Mouse (Mus musculus) lung, postnatal 25 days (tissue): ENCODE results near the gene Map4k2.

Experiments
- DNase-seq: peaks from one replicate; pipeline ENCODE4 v3.0.0; 2022; ENCODE audit warnings: low spot score

Gene Map4k2

DNA sequence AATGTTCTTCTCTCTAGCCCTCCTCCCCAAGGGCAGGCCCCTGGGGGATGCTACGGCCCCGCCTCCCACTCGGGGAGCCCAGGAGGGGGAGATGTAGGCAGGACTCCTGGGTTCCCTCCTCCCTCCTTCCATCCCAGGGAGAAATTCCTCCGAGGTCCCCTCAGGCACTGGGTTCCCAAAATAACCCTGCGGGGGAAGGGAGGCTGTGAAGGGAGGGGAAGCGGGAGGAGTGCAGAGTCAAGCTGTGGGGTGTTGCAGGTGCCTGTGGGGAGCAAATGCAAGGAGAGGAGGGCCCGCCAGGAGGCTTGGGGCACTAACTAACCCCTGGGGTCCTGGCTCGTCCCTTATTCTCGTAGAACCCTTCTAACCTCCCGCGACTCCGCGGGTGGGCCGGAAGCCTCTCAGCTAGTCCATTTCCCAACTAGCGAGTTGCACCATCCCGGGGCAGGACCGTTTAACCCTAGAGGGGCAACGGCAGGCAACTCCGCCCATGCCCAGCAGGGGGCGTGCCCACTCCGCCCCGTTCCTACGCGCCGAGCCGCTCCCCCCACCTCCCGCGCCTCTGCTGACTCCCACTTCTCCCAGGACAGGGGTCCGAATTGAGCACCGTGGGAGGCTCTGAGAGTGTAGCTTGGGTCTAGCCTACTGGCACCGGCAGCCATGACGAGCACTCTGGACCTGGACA lies 60.3 kb downstream of the Map4k2 start:
- DNase-seq, result peak; percentile 87

DNA sequence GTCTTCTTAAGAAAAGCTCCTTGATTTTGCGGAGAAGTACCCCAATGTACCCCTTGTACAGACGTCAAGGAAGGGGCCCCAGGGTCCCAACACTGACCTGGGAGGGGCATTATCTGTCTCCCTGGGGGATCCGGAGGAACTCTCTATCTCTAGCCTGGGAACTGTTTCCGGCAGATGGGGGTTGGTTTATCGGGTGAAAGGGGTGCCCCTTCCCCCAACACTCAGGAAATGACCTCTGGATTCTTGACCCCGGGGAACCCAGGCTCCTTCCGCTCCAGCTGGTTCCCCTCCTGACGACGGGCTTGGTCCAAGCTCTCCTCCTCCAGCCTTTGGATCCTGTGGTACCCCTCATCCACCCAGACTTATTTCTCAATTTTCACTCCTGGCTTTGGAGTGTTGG lies 61.0 kb downstream of the Map4k2 start:
- DNase-seq, result peak; percentile 39

- no peak for DNase-seq
Observed at GRCm38 (mm10) chr19:6403869-6404268, 62.9 kb downstream of the Map4k2 start.
